Mouse (Mus musculus) cerebellum, adult 2 months (tissue): ENCODE measurements around the gene Pctp.

Source experiments
- CTCF ChIP-seq: fragments of 200-500 bp; IDR thresholded peaks from 2 replicates; pipeline ENCODE4 v1.5.1; 2011; ENCODE audit warnings: low read depth, mild to moderate bottlenecking, control low read depth, low read length, moderate library complexity, borderline replicate concordance; ENCODE audit not compliant: insufficient read depth
- POLR2A ChIP-seq: fragments of 200-500 bp; IDR thresholded peaks from 2 replicates; pipeline ENCODE4 v1.6.1; 2011; ENCODE audit warnings: low read length, control low read depth, borderline replicate concordance; ENCODE audit not compliant: insufficient read depth

DNA sequence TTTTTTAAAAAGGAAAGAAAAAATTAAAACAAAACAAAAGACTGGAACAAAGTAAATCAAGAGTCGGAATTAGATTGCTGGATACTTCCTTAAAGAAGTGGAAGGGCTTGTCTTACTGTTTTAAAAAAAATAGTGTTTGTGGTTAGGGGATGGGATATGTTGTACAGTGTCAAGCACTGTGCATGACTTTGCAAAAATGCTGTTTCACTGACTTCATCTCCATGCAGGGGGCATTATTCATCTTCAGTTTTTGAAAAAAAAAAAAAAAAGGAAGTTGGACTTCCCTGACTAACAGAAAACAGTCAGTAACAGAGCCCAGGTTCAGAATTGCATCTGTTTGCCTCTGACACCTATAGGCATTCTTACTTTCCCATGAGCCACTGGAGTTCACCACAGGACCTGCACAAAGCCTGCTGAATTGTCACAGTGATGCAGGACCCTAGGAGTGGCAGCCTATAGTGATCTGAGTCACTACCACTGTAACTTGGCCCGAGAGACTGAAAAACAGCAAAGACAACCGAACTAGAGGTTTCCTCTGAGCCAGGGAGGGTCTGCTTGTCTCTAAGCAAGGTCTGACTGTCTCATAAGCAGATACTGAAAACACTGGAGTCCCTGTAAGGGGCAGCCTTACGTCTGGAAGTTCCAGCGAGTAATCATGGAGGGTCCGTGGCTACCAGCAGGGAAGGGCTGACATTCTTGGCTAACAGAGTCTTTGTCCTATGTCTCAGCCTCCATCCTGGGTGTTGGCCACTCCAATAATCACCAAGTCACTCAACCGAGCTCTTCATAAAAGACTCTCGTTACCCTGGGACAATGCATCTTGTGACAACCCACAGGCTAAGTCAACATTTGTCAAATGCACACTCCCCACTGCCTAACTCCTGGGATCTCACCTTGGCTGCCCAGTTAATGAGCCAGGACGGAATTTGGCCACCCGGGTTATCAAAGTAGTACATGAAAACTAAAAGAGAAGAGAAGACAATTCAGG lies 17.2 kb downstream of the Pctp start:
- TF ChIP-seq CTCF (no peak), POLR2A (no peak)
